Mouse (Mus musculus): ENCODE data around the gene Adcy7. TPM values are rescaled to one million over a fixed set of nuclear protein-coding genes. Genes with fewer than 3 reads are reported as not detected.

Gene Adcy7
- polyA plus RNA-seq, 1 experiment from 2014 or later = 8.3 TPM

- Histone ChIP-seq H3K9me3 (ENCODE audit: control insufficient read depth, low read length) (no peaks in the 10 kb centered on the region), H3K4me2 (ENCODE audit: low read length) (no peak overlapping the region), H3K27ac (ENCODE audit: low read depth, low read length) (no peak overlapping the region), H3K4me3 (ENCODE audit: low read length) (no peak overlapping the region), H3K27me3 (replicated peaks; ENCODE audit: control insufficient read depth, insufficient read depth, low read length) (no peaks in the 10 kb centered on the region), H3K9ac (ENCODE audit: low read depth, low read length) (no peak overlapping the region), H3K36me3 (ENCODE audit: control insufficient read depth, insufficient read depth, low read length) (peaks cover 9% of the 10 kb centered on the region), H3K4me1 (ENCODE audit: control insufficient read depth, insufficient read depth, low read depth, low read length) (no peaks in the 10 kb centered on the region; the same call in 1 of the 2 replicates)
- ATAC-seq = peak; percentile 77
- WGBS = 83% methylated on average over 4 of the region's 4 CpGs
Measured at GRCm38 (mm10) chr8:88244298-88244697, 27.9 kb upstream of the Adcy7 start.

GRCm38 (mm10) chr8:88252791-88253190, 19.4 kb upstream of the Adcy7 start:
- H3K36me3 ChIP-seq (ENCODE audit: control insufficient read depth, insufficient read depth, low read length) = peaks cover 4% of the 10 kb centered on the region; the same call in 1 of the 2 replicates
- no peak overlapping the region for H3K4me3 ChIP-seq (ENCODE audit: low read length)
- no peak overlapping the region for H3K4me2 ChIP-seq (ENCODE audit: low read length)
- ATAC-seq = no peak
- no peak overlapping the region for H3K27ac ChIP-seq (ENCODE audit: low read depth, low read length)
- no peaks in the 10 kb centered on the region for H3K9me3 ChIP-seq (ENCODE audit: control insufficient read depth, low read length)
- H3K27me3 ChIP-seq (replicated peaks; ENCODE audit: control insufficient read depth, insufficient read depth, low read length) = no peaks in the 10 kb centered on the region
- WGBS = 85% methylated on average over 3 of the region's 3 CpGs
- no peaks in the 10 kb centered on the region for H3K4me1 ChIP-seq (ENCODE audit: control insufficient read depth, insufficient read depth, low read depth, low read length)
- H3K9ac ChIP-seq (ENCODE audit: low read depth, low read length) = no peak overlapping the region

- ATAC-seq = no peak
- Histone ChIP-seq H3K27ac (ENCODE audit: low read depth, low read length) (no peak overlapping the region), H3K4me2 (ENCODE audit: low read length) (no peak overlapping the region), H3K36me3 (ENCODE audit: control insufficient read depth, insufficient read depth, low read length) (peaks cover 4% of the 10 kb centered on the region; the same call in 1 of the 2 replicates), H3K4me3 (ENCODE audit: low read length) (no peak overlapping the region), H3K4me1 (ENCODE audit: control insufficient read depth, insufficient read depth, low read depth, low read length) (no peaks in the 10 kb centered on the region), H3K9me3 (ENCODE audit: control insufficient read depth, low read length) (no peaks in the 10 kb centered on the region), H3K27me3 (replicated peaks; ENCODE audit: control insufficient read depth, insufficient read depth, low read length) (no peaks in the 10 kb centered on the region), H3K9ac (ENCODE audit: low read depth, low read length) (no peak overlapping the region)
- 88% methylated on average over 7 of the region's 7 CpGs for WGBS
Measured at GRCm38 (mm10) chr8:88254957-88255356, 17.2 kb upstream of the Adcy7 start.

GRCm38 (mm10) chr8:88258024-88258423, 14.2 kb upstream of the Adcy7 start:
- peaks cover 8% of the 10 kb centered on the region for H3K36me3 ChIP-seq (ENCODE audit: control insufficient read depth, insufficient read depth, low read length)
- 44% methylated on average over 6 of the region's 6 CpGs for WGBS

GRCm38 (mm10) chr8:88258544-88258943, 13.7 kb upstream of the Adcy7 start:
- Histone ChIP-seq H3K9me3 (ENCODE audit: control insufficient read depth, low read length) (no peaks in the 10 kb centered on the region), H3K27ac (ENCODE audit: low read depth, low read length) (no peak overlapping the region), H3K27me3 (replicated peaks; ENCODE audit: control insufficient read depth, insufficient read depth, low read length) (no peaks in the 10 kb centered on the region), H3K4me2 (ENCODE audit: low read length) (no peak overlapping the region), H3K4me1 (ENCODE audit: control insufficient read depth, insufficient read depth, low read depth, low read length) (no peaks in the 10 kb centered on the region), H3K4me3 (ENCODE audit: low read length) (no peak overlapping the region), H3K9ac (ENCODE audit: low read depth, low read length) (no peak overlapping the region), H3K36me3 (ENCODE audit: control insufficient read depth, insufficient read depth, low read length) (peaks cover 8% of the 10 kb centered on the region)
- WGBS = 63% methylated on average over 11 of the region's 11 CpGs
- ATAC-seq = no peak

More at GRCm38 (mm10) chr8:88258024-88258423, 14.2 kb upstream of the Adcy7 start:
- no peak overlapping the region for H3K4me3 ChIP-seq (ENCODE audit: low read length)
- ATAC-seq = no peak
- no peaks in the 10 kb centered on the region for H3K9me3 ChIP-seq (ENCODE audit: control insufficient read depth, low read length)
- H3K4me2 ChIP-seq (ENCODE audit: low read length) = no peak overlapping the region
- H3K27ac ChIP-seq (ENCODE audit: low read depth, low read length) = no peak overlapping the region
- H3K4me1 ChIP-seq (ENCODE audit: control insufficient read depth, insufficient read depth, low read depth, low read length) = no peaks in the 10 kb centered on the region
- H3K27me3 ChIP-seq (replicated peaks; ENCODE audit: control insufficient read depth, insufficient read depth, low read length) = no peaks in the 10 kb centered on the region
- H3K9ac ChIP-seq (ENCODE audit: low read depth, low read length) = no peak overlapping the region

- no peak overlapping the region for H3K9ac ChIP-seq (ENCODE audit: low read depth, low read length)
- no peaks in the 10 kb centered on the region for H3K27me3 ChIP-seq (replicated peaks; ENCODE audit: control insufficient read depth, insufficient read depth, low read length)
- no peak for ATAC-seq
- H3K9me3 ChIP-seq (ENCODE audit: control insufficient read depth, low read length) = no peaks in the 10 kb centered on the region
- no peak overlapping the region for H3K4me3 ChIP-seq (ENCODE audit: low read length)
- no peaks in the 10 kb centered on the region for H3K4me1 ChIP-seq (ENCODE audit: control insufficient read depth, insufficient read depth, low read depth, low read length)
- WGBS = 90% methylated on average over 7 of the region's 7 CpGs
- H3K36me3 ChIP-seq (ENCODE audit: control insufficient read depth, insufficient read depth, low read length) = peaks cover 5% of the 10 kb centered on the region
- no peak overlapping the region for H3K4me2 ChIP-seq (ENCODE audit: low read length)
- H3K27ac ChIP-seq (ENCODE audit: low read depth, low read length) = no peak overlapping the region
Measured at GRCm38 (mm10) chr8:88260466-88260980, 11.7 kb upstream of the Adcy7 start.

GRCm38 (mm10) chr8:88262831-88263635, 9.2 kb upstream of the Adcy7 start:
- 43% methylated on average over 14 of the region's 14 CpGs for WGBS
- H3K9ac ChIP-seq (ENCODE audit: low read depth, low read length) = no peak overlapping the region
- H3K4me1 ChIP-seq (ENCODE audit: control insufficient read depth, insufficient read depth, low read depth, low read length) = no peaks in the 10 kb centered on the region
- peaks cover 5% of the 10 kb centered on the region for H3K36me3 ChIP-seq (ENCODE audit: control insufficient read depth, insufficient read depth, low read length)
- ATAC-seq = no peak
- no peak overlapping the region for H3K4me2 ChIP-seq (ENCODE audit: low read length)
- no peaks in the 10 kb centered on the region for H3K9me3 ChIP-seq (ENCODE audit: control insufficient read depth, low read length)
- no peaks in the 10 kb centered on the region for H3K27me3 ChIP-seq (replicated peaks; ENCODE audit: control insufficient read depth, insufficient read depth, low read length)
- H3K4me3 ChIP-seq (ENCODE audit: low read length) = no peak overlapping the region
- no peak overlapping the region; the same call in 1 of the 2 replicates for H3K27ac ChIP-seq (ENCODE audit: low read depth, low read length)

- Histone ChIP-seq H3K9ac (ENCODE audit: low read depth, low read length) (no peak overlapping the region), H3K27me3 (replicated peaks; ENCODE audit: control insufficient read depth, insufficient read depth, low read length) (no peaks in the 10 kb centered on the region), H3K36me3 (ENCODE audit: control insufficient read depth, insufficient read depth, low read length) (peaks cover 2% of the 10 kb centered on the region; the same call in 1 of the 2 replicates), H3K9me3 (ENCODE audit: control insufficient read depth, low read length) (no peaks in the 10 kb centered on the region), H3K4me3 (ENCODE audit: low read length) (no peak overlapping the region), H3K27ac (ENCODE audit: low read depth, low read length) (no peak overlapping the region), H3K4me1 (ENCODE audit: control insufficient read depth, insufficient read depth, low read depth, low read length) (no peaks in the 10 kb centered on the region), H3K4me2 (ENCODE audit: low read length) (no peak overlapping the region)
- no peak for ATAC-seq
- WGBS = 11% methylated on average over 2 of the region's 2 CpGs
Measured at GRCm38 (mm10) chr8:88265511-88265910, 6.7 kb upstream of the Adcy7 start.

- 56% methylated on average over 10 of the region's 10 CpGs for WGBS
- Histone ChIP-seq H3K9ac (ENCODE audit: low read depth, low read length) (no peak overlapping the region), H3K4me2 (ENCODE audit: low read length) (no peak overlapping the region), H3K27me3 (replicated peaks; ENCODE audit: control insufficient read depth, insufficient read depth, low read length) (no peaks in the 10 kb centered on the region), H3K4me3 (ENCODE audit: low read length) (no peak overlapping the region), H3K27ac (ENCODE audit: low read depth, low read length) (no peak overlapping the region), H3K4me1 (ENCODE audit: control insufficient read depth, insufficient read depth, low read depth, low read length) (no peaks in the 10 kb centered on the region), H3K36me3 (ENCODE audit: control insufficient read depth, insufficient read depth, low read length) (no peaks in the 10 kb centered on the region), H3K9me3 (ENCODE audit: control insufficient read depth, low read length) (no peaks in the 10 kb centered on the region)
- no peak for ATAC-seq
Measured at GRCm38 (mm10) chr8:88266170-88266800, 5.9 kb upstream of the Adcy7 start.
